Mouse (Mus musculus): ENCODE data around the gene Prr12.

Prr12 gene

GRCm38 (mm10) chr7:45050945-45051600 lies 1.6 kb downstream of the Prr12 start:
- DNase-seq: peak; percentile 86

DNA sequence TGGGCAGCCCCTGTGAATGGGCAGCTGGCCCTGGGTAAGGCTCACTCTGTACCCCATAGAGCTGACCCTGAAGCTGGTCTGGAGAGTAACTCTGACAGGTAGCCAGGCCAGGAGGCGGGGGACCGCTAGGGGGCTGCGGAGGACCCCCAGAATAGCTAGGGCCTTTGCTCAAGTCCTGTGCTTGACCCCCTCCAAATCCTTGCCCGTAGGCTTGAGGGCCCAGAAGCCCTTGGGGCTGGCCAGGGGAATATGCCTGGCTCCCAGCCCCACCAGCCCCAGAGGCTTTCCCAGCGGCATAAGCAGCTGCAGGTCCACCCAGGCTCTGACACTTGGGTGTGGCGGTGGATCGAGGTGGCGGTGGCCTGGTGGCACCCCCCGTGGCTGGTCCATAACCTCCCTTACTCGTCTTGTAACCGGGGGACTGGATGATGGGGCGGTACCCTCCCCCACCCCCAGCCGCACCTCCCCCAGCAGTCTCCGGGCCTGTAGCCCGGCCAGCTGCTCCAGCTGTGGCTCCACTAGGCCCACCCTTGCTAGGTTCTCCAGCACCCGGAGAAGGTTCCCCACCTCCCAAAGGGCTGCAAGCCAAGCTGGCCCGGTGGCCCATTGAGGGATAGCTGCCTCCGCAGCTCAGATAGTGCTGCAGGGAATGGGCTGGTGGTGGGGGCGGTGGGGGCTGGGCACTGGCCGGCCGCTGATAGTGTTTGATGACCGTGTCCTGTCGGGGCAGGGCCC lies 3.6 kb downstream of the Prr12 start:
- DNase-seq: no peak

GRCm38 (mm10) chr7:45048001-45048890 lies 4.4 kb downstream of the Prr12 start:
- no peak for DNase-seq

DNA sequence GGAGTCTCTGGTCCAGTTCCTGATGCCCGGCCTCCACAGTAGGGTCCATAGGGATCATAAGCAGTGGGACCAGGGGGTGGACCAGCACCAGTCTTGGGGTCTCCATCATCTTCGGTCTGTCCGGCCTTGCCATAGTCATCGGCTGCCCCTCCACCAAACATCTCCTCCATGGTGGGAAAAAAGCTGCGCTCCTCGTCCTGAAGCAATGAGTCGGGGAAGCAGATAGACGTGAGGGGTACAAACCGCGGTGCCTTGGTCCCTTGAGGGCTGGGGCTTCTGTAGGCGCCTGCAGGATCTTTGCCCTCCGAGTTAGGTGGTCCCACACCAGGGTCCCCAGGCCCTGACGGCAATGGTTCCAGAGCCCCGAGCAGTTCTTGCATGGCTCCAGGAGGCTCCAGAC lies 5.2 kb downstream of the Prr12 start:
- no peak for DNase-seq

DNA sequence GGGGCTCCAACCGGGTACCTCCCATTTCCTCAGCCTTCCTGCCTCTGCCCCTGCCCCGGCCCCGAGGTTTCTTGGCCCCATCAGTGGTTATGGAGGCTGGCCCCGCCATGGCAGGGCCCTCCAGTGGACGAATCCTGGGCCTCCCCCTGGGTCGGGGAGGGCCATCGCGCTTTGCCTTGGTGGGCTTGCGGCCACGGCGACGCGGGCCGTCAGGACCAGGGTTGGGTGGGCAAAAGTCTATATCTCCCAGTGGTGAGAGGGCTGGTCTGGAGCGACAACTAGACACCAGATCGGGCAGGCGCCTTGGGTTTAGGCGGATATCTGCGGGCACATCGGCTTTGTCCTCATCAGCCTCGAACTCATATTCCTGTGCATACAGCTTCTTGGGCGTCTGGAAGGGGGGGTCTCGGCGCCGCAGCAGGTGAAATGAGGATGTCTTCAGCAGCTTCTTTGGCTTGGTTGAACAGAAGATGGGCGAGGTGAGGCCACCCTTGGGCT lies 5.8 kb downstream of the Prr12 start:
- DNase-seq: no peak

DNA sequence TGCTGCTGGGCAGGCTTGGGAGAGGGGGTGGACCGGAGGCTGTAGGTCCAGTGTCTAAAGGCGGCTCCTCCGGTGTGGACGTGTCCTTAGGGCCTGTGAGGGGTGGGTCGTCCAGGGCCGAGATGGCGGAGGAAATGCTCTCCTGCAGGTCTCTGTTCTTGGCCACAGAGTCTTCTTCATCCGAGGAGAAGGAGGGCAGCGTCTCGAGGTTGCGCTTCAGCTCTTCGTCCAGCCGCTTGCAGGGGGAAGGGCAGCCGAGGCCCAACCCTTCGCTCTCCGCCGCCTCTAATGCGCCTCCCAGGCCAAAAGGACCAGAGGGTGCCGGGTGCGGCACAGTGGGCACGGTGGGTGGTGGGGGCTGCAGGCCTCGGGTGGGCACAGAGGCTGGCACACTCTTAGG lies 6.9 kb downstream of the Prr12 start:
- DNase-seq: no peak

DNA sequence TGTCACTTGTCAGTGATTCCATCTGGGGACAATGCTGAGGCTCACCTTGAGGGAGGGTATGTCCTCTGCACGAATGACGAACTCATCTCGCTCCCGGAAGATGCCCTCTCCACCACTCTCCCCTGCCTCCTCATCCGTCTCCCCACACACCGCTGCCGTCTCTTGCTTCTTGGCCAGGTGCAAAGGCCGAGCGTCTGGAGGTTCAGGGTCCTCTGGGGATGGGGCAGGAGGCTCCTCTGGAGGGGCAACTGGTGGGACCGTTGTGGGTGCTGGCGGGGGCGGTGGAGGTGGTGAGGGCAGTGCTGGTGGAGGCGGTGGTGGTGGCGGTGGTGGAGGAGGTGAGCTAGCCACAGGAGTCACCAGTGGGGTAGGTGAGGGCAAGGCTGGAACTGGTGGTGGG lies 9.4 kb downstream of the Prr12 start:
- DNase-seq: no peak

DNA sequence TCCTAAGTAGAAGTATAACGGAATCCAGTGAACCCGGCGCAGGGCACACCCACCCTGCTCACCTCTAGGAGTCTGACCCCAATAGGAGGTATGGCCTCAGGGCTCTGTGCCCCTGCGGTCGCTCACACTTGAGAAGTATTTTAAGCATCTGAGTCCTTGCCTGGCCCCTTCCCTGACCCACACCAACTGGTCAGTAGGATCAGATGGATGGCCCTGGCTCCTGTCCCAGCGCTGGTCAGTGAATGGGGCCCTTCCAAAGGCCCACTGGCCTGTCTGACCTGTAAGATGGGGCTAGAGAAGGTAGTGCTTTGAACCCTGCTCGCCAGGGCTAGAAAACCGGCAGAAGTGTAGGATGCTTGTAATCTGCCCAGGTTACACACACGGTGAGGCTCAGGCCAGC lies 11.8 kb downstream of the Prr12 start:
- no peak for DNase-seq

DNA sequence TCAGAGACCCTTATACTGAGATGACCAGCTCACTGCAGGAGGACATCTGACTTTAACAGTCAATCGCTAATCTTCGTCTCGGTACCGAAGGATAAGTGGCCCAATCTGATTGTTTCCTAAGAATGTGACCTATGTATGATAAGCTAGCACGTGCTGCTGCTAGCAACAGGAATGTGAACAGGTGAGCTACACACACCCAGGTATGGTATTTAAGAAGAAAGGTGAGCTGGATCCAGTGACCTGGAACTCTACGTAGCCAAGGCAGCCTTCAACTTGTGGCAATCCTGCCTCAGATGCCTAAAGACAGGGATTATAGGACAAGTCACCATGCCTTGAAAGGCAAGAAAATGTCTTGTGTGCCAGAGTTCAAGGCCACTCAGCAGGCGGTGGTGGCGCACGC lies 14.3 kb downstream of the Prr12 start:
- DNase-seq: no peak

GRCm38 (mm10) chr7:45037720-45038361 lies 14.8 kb downstream of the Prr12 start:
- DNase-seq: peak; percentile 78

DNA sequence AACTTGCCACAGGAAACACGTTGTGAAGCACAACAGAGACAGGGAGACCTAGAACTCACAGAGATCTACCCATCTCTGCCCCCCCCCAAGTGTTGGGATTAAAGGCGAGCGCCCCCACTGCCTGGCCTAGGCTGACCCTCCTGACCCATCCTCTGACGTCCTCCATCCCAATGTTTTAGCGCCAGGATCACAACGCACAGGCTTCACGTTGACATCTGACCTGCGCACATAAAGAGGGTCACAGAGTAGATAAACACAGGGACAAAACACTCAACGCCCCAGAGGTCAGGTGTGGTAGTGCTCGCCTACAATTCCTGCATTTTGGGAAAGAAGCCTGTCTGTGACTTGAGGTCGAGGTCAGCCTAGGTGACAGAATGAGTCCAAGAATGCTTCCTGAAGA lies 16.0 kb downstream of the Prr12 start:
- DNase-seq: no peak

GRCm38 (mm10) chr7:45035631-45036030 lies 17.1 kb downstream of the Prr12 start:
- DNase-seq: no peak

- no peak for DNase-seq
Observed at GRCm38 (mm10) chr7:45033722-45034359, 18.8 kb downstream of the Prr12 start.

DNA sequence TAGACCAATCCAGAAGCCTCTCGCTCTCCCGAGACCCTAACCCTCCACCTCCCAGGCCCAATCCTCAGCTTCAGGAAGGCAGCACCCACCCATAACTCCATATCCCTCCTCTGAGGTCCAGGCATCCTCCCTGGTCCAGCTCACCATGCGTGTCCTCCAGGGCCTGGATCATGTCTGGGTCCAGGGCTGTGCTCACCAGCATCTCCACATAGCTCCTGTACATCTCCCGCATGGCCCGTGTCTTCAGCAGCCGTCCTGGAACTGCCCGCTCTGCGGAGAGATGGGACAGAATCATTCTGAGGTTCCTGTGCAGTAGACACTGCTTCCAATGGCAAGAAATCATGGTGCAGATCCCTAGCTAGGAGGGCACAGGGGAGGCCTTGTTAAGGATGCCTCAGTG lies 21.8 kb downstream of the Prr12 start:
- DNase-seq: no peak

DNA sequence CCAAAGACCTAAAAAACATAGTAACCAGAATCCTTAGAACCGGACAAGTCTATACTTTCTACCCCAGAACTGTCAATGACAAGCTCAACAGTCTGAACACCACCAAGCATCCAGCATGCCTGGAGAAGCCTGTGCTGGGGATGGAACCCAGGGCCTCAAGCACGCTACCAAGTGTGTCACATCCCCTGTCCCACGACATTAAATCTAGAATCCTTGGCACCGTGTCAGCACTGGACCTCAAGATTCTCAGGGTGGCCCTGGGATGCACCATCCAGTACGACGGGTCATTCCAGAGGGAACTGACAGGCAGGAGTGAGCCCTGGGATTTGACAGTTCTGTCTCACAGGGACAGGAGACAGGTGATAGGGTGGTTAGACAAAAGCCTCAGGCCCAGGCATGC lies 22.7 kb downstream of the Prr12 start:
- DNase-seq: no peak

- no peak for DNase-seq
Observed at GRCm38 (mm10) chr7:45028351-45028750, 24.3 kb downstream of the Prr12 start.

GRCm38 (mm10) chr7:45027761-45028160 lies 24.9 kb downstream of the Prr12 start:
- no peak for DNase-seq

DNA sequence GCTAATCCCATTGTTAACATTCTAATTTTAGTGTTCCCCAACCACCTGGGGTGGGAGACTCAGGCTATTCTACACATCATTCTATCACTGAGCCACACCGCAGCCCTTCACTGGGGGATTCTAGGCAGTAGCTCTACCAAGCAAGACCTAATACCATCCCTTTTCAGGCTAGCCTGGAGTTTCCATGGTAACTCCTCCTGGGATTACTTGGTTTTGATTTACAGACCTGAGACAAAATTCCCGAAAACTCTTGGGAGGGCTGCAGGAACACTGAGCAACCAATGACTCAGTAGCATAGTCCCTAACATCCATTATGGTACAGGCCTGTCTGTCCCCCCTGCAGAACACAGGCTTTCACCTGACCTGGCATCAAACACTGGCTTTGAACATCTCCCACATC lies 26.4 kb downstream of the Prr12 start:
- no peak for DNase-seq

GRCm38 (mm10) chr7:45025601-45026220 lies 27.0 kb downstream of the Prr12 start:
- peak; percentile 7 for DNase-seq

DNA sequence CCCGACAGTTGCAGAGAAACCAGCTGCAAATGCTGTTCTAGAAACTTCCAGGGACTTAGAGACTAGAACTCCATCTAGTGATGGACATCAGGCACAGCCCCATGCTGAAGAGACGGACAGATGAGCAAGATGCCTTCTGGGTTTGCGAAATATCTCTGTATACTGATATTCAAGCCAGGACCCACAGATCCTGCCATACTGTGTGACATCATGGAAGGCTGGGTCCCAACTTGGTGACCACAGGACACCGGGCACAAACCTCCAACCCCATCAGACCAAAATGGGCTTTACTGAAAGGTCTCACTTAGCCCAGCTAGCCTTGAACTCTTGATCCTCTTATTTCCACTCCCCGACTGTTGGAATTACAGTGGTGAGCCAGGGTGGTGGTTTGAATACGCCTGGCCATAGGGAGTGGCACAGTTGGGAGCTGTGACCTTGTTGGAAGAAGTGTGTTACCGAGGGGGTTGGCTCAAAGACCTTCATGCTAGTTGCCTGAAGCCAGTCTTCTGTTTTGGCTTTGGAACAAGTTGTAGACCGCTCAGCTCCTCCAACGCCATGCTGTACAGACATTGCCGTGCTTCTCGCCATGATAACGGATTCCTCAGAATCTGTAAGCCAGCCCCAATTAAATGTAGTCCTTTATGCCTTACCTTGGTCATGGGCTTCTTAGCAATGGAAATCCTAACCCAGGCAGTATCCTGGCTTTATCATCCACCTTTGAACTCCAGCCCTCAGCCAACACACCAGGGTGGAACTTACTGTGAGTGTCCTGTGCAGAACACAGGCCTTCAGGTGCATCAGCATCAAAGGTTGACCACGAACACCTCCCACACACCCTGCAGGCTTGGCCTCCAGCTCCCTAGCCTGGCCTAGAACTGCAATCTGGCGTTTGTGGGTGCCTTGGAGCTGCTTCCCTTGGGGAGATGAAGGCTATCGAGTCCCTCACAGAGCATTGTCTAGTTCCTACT lies 28.1 kb downstream of the Prr12 start:
- peak; percentile 16 for DNase-seq

- DNase-seq: peak; percentile 48
Observed at GRCm38 (mm10) chr7:45023711-45024110, 29.0 kb downstream of the Prr12 start.
